Mouse (Mus musculus) left cerebral cortex, postnatal 25 days (tissue): ENCODE data around the gene Gprc5d. TPM values are rescaled to one million over a fixed set of nuclear protein-coding genes. Genes with fewer than 3 reads are reported as not detected.

Source experiments
- DNase-seq, 2 experiments: peaks; one replicate each; pipeline ENCODE4 v3.0.0; 2022; ENCODE audit warnings: low spot score in 2 of 2, mixed read lengths in 1 of 2
- intact Hi-C: fragments of 180-260 bp; cut with DNase I; formaldehyde crosslinking; loops from one replicate; pipeline ENCODE4 v1.15.1; 2025
- total RNA-seq, 2 experiments: library from RNA; stranded (reverse); gene quantifications; 2 replicates each; pipeline ENCODE4 v1.2.3; 2021

Gene Gprc5d
- not detected for total RNA-seq

DNA sequence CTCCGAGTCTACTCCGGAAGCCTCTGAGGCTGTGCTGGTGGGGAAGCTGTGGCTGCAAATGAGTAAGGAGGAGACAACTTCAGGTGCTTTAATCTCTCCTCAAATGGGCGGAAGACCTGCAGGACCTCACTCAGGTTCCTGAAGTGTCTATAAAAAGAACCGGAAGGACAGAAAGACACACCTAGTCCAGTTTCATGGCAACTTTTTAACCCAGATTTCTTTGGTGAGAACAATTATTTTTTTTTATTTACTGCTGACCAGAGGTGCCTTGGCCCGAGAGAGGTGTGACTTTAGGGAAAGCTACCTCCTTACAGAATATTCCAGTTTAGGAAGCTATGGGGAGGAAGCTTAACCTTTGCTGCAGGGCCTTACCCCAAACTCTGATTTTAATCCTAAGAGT lies at the start of gene Gprc5d:
Gene Gprc5d (minus strand): TSS at position 101 of the 400 bp plus-strand sequence.
- DNase-seq, result no peak
- intact Hi-C loops, result no loop called here

DNA sequence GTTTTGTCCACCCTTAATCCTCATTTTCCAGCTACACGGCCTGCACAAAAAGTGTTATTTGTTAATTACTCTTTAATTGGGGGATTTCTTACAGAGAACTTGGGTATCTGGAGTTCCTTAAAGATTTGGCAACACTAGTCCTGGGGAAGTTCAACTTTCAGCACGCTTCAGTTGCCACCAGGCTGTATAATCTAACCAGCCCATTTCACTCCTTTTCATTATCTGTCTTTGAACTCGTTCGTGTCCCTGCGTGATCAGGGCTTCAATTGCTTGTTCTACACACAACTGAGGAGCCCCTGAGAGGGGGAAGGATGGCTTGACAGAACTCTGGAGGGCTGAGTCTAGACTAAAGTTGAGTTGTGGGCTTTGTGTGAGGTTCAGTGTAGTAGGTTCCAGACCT lies 48.6 kb upstream of the Gprc5d start:
- DNase-seq, result no peak
- intact Hi-C loops, result no loop called here

DNA sequence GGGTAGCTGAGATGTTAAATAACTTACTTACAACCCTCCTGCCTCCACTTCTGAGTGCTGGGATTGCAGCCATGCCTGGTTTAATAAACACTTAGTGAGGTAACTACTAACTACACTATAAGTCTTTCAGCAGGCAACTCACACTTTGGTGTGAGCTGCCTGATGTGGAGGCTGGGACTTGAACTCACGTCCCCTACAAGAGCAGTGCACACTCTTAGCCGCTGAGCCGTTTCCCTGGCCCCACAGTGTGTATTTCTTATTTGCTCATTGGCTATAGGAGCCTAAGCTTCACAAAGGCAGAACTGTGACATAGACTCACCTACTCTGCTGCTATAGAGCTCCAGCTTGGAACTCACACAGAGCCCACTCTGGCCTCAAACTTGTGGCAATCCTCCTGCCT lies 48.2 kb upstream of the Gprc5d start:
- intact Hi-C loops, result no loop called here
- no peak for DNase-seq

DNA sequence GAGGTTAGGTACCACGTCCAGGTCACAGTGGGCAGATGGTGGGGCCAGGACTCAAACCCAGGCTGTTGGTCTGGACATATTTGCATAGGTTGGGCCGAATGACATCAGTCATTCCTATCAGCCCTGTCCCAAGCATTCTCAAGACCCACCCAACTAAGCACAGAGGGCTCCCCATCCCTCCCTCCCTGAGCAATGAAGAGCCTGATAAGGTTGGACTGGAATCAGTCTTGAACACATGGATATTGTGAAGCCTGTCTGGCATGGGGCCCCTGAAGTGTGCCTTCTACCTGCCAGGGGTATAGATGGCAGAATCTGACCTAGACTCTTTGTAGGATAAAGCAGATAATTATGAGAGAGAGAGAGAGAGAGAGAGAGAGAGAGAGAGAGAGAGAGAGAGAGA lies 47.6 kb upstream of the Gprc5d start:
- DNase-seq, result no peak
- intact Hi-C loops, result no loop called here

DNA sequence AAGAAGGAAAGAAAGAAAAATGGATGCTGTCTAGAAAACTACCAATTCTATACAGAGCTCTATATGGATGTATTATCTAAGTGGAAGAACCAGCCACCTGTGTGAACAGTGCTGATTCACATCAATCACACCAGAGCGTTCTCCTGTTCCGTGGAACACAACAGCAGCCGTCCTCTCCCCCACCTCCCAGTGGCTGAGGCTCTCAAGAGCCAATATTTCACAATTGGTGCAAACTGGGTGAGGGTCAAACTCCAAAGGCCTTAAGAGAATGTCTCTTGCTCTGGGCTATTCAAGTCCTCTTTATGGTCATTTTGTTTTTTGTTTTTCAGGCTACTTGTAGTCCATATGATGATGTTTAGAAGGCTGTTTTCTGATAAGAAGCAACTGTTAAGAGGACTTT lies 47.1 kb upstream of the Gprc5d start:
- intact Hi-C loops, result no loop called here

DNA sequence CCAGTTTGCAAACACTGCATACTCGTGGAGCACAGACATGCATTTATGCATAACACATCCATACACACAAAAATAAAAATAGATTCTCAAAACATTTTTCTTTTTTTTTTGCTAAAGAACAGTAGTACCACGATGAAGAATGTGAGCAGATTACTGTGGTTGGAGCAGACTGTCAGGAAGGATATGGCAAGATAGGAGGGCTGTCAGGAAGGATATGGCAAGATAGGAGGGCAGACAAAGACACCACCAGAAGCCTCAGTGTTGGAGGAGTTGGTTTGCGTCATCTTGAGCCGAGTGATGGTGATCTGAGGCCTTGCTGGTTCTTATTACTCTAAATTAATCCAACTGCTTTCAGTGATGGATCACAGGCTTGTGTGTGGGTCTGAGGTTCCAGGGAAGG lies 44.8 kb upstream of the Gprc5d start:
- no peak for DNase-seq

More for the DNA sequence above, 47.1 kb upstream of the Gprc5d start:
- DNase-seq, result no peak

DNA sequence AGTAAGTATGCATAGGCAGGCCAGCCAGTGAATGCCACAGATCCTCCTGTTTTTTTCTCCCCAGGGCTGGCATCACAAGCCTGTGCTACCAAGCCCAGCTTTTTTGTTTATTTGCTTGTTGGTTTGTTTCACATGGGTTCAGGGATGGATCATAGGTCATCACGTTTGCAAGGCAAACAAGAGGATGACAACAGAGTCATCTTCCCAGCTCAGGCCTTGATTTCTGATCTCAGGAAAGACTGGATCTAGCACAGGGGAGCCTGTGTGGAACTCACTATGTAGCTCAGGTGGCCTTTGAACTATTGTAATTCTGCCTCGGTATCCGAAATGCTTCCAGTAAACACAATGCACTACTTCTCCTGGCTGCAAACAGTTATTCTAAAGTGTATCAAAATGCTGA lies 44.2 kb upstream of the Gprc5d start:
- DNase-seq, result no peak
- intact Hi-C loops, result no loop called here

More for the DNA sequence above, 44.8 kb upstream of the Gprc5d start:
- intact Hi-C loops, result no loop called here

DNA sequence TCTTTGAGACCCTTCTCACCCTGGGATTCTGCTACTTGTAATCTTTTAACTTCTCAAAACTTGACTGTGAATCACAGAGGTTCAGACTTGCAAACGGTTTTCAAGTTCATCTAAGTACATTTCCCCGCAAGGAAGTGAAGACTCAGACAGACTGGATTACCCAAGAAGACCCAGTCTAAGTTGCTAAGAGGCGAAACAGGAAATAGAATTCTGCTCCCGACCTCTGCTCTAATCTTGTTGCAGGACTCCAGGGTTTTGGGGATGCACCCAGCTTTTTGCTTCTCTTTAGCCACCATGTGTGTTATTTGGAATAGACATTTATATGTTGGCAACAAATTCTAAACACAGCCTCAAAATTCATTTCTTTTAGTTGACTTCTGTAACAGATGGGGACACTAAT lies 43.3 kb upstream of the Gprc5d start:
- DNase-seq, result no peak
- intact Hi-C loops, result no loop called here

DNA sequence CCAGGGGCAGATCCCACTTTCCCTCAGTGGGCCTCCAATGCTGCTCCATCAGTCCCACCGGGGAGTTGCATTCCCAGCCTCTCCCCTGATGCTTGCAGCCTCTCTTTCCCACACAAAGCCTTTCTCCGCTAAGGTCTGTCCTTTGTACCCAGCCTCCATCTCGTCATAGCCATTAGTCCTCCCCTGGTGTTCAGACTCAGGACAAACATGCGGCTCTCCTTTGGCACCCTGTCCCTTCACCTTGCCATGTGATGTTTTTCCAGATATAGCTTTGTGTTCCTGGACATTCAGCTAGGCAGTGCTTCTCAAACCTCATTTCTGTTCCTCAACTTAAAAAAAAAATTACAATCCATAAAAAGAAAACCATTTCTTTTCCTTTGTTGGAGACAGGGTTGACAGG lies 40.4 kb upstream of the Gprc5d start:
- intact Hi-C loops, result no loop called here
- DNase-seq, result no peak

DNA sequence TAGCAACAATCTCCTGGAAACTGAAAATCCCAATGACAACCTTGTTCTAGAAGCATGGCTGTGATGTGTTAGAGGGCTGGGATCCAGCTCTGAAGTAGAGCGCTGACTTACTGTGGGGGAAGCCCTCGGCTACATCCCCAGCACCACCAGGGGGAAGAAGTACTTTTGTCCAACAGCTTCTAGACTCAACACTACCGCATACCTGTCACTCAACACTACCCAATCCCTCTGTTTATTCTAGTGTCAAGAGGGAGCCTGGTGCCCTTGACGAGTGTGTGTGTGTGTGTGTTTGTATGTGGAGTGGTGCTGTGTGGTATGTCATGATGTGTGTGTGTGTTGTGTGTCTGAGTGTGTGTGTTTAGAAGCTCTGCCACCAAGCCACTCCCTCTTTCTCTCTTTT lies 39.4 kb upstream of the Gprc5d start:
- intact Hi-C loops, result no loop called here
- DNase-seq, result no peak

DNA sequence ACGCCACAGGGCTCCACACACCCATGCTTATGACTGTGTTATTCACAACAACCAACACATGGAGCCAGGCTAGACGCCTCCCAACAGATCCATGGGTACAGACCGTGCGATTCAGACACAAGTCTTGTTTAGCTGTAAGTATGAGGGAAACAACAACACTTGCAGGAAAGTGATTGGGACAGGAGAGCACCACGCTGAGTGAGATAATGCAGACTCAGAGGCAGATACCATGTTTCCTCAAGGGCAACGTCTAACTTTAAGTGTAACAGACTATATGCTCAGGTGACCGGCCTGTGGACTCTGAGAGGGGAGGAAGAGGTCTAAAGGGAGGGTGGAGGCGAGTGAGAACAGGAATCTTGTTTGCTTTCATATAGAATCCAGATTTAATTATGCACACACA lies 38.5 kb upstream of the Gprc5d start:
- intact Hi-C loops, result no loop called here
- DNase-seq, result no peak

DNA sequence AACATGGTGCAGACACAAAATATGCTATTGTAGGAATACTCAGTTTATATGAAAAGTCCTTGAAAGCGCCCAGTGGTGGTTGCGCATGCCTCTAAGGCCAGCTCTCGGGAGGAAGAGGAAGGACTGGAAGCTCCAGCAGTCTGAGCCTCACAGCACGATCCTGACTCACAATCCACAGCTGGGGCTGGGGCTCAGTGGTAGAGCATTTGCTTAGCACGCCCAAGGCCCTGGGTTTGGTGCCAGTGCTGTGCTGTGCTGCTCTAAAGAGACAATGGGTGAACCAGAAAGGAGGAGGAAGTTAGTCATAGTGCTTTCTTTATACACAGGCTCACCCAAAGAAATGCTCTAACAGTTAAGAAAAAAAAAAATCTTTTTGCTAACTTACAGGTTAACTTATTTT lies 35.6 kb upstream of the Gprc5d start:
- intact Hi-C loops, result no loop called here
- DNase-seq, result peak in 1 of 2 experiments; percentile 74

DNA sequence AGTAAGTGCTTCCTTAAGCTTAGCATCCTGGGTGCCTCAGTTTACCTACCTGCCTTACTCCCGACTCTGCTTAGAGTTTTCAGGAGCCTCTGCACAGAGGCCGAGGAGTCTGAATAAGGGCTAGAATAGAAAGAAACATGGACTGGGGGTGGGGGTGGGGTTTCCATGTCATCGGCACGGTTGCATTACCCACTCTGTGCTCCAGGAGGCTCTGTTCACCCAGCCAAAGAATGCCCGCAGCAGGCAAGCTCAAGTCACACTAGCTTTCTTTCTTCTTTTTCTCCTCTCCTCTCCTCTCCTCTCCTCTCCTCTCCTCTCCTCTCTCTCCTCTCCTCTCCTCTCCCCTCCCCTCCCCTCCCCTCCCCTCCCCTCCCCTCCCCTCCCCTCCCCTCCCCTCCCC lies 32.2 kb upstream of the Gprc5d start:
- intact Hi-C loops, result loop anchor here (2.0 kb wide), 1 partner anchor 226 kb away; no protein-coding TSS in a partner anchor
- DNase-seq, result no peak

DNA sequence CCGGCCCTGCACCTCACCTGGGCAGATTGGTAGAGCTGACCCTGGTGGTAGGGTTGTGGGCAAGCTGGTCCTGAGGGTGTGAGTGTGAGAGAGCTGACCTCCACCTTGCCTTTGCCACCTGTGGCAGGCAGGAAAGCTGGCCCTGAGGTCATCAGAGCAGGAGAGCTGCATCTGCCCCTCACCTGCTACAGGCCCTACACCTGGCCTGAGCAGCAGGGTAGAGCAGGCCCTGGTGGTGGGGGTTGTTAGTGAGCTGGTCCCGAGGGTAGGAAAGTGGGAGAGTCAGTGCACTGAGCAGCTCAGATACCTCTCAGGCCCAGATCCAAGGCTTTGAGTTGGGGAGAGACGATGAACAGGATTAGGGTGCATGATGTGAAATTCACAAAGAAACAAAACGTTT lies 31.6 kb upstream of the Gprc5d start:
- no peak for DNase-seq
- intact Hi-C loops, result loop anchor here (2.0 to 5.0 kb wide), 2 partner anchors 93 to 227 kb away; no protein-coding TSS in a partner anchor

DNA sequence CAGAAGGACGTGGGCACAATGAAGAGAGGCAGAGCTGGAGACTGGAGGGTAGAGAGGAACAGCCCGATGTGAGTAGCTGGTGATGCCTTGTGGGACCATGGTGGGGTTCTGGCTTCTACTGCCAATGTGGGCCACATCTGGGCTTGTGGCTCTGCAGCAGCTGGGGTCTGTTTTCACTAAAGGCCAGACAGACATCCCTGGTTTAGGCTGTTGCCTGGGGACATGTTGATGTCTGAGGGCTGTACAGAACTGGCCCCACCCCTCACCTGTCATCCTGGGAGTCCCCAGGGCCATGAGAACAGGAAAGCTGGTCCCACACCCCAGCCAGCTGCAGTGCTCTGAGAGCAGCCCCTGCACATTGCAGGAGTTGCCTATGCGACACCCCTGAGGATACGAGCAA lies 31.1 kb upstream of the Gprc5d start:
- DNase-seq, result no peak
- intact Hi-C loops, result loop anchor here (5.0 kb wide), 1 partner anchor 93 kb away; no protein-coding TSS in a partner anchor

DNA sequence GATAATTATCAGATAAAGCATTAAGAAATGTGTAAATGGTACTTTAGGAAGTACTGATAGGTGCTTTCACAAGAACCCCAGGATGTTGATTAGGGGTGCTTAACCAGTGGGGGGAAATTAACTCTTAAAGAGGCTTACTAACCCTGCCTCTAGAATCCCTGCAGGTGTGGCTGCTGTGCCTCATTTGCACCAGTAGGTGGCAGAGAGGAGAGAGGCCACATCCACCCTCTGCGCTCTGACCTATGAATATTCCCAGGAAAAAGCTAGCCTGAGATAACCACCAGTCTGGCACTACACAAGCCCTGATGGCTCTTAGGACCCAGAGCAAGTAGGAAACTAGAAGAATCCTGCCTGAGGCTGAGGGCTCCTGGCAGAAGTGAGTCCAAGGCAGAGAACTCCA lies 30.4 kb upstream of the Gprc5d start:
- no peak for DNase-seq
- intact Hi-C loops, result loop anchor here (5.0 kb wide), 1 partner anchor 94 kb away; no protein-coding TSS in a partner anchor

DNA sequence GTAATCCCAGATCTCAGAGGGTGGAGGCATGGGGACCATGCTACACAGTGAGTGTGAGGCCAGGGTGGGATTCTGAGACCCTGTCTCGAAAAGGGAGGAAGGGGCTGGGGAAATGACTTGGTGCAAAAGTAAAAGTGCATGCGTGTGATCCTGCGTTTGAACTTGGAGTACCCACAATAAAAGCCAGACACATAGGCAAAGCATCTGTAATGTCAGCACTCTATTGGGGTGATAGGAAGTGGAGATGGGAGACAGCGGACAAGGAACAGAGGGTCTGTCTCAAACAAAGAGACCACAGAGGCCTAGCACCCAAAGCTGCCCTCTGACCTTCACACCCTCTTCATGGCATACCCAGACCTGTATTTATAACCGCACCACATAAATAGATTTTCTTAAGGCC lies 27.9 kb upstream of the Gprc5d start:
- intact Hi-C loops, result loop anchor here (2.0 to 5.0 kb wide), 2 partner anchors 96 to 119 kb away; no protein-coding TSS in a partner anchor
- no peak for DNase-seq

DNA sequence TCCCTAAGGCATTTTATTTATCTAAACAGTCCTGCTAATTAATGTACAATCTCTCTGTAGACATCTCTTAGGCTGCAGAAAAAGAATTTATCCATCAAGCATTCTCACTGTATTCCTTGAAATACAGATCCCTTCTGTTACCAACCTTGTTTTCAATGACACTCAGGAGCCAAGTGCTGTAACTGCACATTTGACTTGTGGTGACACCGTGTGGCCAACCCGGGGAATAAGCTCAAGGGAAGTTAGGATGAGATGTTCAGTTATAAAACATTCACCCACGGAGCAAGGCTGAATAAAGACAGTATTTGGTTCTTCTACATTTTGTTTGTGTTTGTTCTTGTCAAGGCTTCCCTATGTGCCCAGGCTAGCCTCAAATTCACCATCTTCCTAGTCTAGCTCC lies 26.4 kb upstream of the Gprc5d start:
- peak; percentile 37 to 70 for DNase-seq
- intact Hi-C loops, result loop anchor here (1.0 to 2.0 kb wide), 2 partner anchors 57 to 118 kb away; no protein-coding TSS in a partner anchor

DNA sequence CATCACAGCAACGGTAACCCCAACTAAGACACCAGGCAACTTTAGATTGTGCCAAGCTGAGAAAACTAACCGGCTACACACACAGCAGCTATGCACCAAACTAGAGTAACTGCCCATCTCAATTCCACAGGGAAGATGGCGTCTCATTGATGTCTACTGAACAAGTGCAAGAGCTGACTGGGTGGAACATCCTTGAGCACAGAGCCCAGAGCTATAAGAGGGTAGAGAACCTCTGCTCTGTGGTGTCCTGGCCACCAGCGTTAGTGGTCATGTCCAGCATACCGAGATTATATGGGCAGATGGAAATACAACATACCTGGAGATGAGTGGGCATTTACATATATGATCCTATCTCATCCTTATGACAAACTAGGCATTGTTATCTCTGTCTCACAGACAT lies 25.1 kb upstream of the Gprc5d start:
- intact Hi-C loops, result no loop called here
- no peak for DNase-seq

DNA sequence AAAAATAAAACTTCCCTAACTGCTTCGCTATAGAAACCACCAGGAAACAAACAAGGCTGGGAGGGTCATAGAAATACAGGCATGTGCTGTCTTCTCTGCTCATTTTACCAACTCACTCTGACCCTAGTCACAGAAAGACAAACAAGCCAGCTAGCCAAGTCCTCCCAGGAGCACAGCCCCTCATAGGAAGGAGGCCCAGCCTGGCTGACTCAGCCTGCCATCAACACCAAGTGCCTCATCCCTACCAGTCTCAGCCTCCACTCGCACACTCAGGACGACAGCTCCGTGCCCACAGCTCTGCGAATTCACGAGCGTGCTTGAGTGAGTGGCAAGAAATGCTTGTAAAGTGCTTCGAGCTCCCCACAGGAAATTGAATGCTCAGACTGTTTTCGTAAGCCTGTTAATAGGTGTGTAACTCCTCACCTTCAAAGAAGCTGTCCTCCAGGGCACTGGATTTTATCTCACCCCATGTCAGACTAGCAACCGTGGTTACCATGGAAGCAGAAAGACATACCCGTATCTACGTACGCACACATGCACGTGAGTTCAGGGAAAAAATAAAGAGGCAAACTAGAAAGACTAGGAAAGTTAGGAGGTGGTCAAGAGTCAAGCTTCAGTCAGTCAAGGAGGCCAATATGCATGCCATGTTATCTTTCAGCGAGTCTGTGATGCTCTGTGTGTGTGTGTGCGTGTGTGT lies 23.5 kb upstream of the Gprc5d start:
- peak; percentile 30 to 60 for DNase-seq
- intact Hi-C loops, result no loop called here

DNA sequence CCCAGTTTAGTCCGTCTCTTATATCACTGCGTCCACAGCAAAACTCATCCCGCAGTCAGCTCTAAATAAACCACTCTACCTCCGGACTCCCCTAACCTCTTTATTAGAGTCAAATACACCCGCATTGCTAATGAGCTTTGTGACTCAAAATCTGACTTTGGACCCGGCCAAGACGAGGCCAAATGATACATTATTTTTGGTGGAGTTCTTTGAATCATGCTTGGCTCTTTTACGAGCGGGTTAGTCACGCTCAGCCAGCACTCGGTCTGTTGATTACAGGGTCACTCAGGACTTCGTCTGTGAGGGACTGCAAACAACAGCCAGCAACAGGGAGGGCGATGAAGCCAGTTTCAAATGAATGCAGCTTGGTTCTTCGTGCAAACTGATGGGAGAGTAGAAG lies 20.7 kb upstream of the Gprc5d start:
- intact Hi-C loops, result no loop called here
- no peak for DNase-seq

DNA sequence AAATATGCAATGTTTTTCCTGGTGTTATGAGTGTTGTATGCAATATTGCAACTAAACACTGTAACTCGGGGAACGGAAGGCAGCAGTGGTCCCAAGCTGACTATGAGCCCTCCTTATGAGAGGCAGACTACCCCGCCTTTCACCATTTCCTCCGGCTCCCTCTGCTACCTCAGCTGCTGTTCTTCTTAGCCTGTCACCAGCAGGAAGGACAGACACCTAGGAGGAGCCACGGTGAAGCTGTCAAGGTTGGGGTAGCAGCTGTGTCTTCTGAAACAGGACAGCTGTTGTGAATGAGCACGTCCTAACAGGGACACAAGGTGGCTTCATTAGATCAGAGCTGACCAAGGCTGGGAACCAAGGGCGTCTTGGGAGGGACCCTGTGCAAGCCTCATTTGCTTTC lies 20.1 kb upstream of the Gprc5d start:
- no peak for DNase-seq
- intact Hi-C loops, result no loop called here
